Mouse (Mus musculus) bone marrow macrophage, adult 2 months (primary cell): ENCODE data around the gene Dusp2. TPM values are rescaled to one million over a fixed set of nuclear protein-coding genes. Genes with fewer than 3 reads are reported as not detected.

Experiments
- H3K27ac ChIP-seq: 2 replicates; pipeline ENCODE4 v1.5.1; 2012; ENCODE audit warnings: low read depth, low read length; ENCODE audit not compliant: insufficient read depth
- H3K4me1 ChIP-seq: 2 replicates; pipeline ENCODE4 v1.6.1; 2012; ENCODE audit warnings: low read length; ENCODE audit not compliant: control insufficient read depth, insufficient read depth
- H3K4me3 ChIP-seq: 2 replicates; pipeline ENCODE4 v1.5.1; 2012; ENCODE audit warnings: mild to moderate bottlenecking, low read length, moderate library complexity; ENCODE audit not compliant: insufficient read depth
- CTCF ChIP-seq: IDR thresholded peaks from 2 replicates; pipeline ENCODE4 v1.5.1; 2012; ENCODE audit warnings: low read depth, mild to moderate bottlenecking, low read length, moderate library complexity
- POLR2A ChIP-seq: IDR thresholded peaks from 2 replicates; pipeline ENCODE4 v1.6.1; 2012; ENCODE audit warnings: mild to moderate bottlenecking, low read depth, low read length, borderline replicate concordance
- polyA plus RNA-seq: library from polyadenylated mRNA; stranded (reverse); fragments of >200 nt; gene quantifications from 2 replicates; pipeline ENCODE4 v1.2.4, GENCODE M21; 2012; ENCODE audit not compliant: missing spikeins, insufficient read depth, insufficient read length

Gene Dusp2
- polyA plus RNA-seq, 1 experiment = 2.0 TPM

DNA sequence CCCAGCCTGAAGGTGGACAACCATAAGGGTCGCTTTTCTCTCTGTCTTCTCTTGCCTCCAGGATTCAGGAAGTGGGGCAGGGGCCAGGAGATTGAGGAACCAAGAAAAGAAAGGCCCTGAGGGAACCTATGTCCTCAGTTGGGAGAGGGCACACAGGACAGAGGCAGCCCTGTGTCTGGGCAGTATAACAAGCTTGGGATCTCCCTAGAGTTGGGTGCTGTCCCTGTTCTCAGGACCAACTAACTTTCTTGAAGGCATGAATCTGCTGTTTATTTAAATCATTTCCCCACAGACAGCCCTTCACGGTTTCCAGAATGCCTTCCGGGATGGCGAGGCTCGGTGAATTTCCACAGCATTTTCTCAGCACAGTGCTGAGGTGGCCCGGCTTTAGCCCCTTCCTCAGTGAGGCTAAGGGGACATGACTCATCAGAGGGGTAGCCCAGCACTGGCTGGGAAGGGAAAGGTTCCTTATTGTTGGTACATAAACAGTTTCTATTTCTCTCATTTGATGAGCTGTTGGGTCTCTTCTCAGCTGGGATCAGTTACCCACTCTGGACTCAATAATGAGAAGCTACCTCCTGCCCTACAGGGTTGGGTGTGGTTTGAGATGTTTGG is 13.2 kb upstream of the Dusp2 start:
- H3K4me1 ChIP-seq = peaks cover 23% of the 10 kb centered on the region
- TF ChIP-seq POLR2A = no peak
- no peak for TF ChIP-seq CTCF
- no peak overlapping the region for H3K27ac ChIP-seq
- no peak overlapping the region for H3K4me3 ChIP-seq

DNA sequence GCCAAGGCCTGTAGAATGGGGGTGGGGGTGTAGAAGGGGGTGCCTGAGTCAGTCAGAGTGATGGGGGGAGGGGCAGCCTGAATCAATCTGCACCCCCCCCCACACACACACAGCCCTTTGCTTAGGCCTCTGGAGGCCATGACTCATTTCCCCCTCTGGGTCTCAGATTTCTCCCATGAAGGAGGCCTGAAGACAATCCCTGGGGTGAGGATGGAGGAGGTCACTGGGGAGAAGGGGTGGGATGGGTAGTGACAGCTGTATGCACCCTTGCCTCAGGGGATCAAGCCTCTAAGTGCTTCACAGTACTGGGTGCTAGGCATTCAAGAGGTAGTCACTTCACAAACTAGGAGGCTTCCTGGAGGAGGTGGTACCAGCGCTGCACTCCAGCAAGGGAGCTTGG is 12.3 kb upstream of the Dusp2 start:
- Histone ChIP-seq H3K4me1 (peaks cover 24% of the 10 kb centered on the region), H3K4me3 (no peak overlapping the region), H3K27ac (no peak overlapping the region)
- no peak for TF ChIP-seq POLR2A
- no peak for TF ChIP-seq CTCF

DNA sequence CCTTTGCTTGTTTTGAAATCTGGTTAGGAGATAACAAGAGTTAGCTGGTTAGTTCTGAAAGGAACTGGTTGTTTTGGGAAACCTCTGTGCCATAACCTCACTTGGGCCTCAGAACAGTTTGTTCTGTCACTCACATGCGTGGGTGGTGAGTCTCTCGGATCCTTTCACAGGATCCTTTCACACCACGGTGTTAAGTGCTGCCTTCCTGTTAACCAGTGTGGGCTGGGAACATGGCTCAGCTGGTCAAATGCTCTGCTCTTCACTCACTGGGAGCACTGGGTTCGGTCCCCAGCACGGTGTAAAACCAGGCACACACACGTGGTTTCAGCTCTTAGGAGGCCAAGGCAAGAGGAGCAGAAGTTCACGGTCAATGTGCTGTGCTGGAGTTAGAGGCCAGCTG is 11.5 kb upstream of the Dusp2 start:
- TF ChIP-seq POLR2A (no peak), CTCF (no peak)
- no peak overlapping the region for H3K4me3 ChIP-seq
- no peak overlapping the region for H3K27ac ChIP-seq
- peaks cover 25% of the 10 kb centered on the region for H3K4me1 ChIP-seq

DNA sequence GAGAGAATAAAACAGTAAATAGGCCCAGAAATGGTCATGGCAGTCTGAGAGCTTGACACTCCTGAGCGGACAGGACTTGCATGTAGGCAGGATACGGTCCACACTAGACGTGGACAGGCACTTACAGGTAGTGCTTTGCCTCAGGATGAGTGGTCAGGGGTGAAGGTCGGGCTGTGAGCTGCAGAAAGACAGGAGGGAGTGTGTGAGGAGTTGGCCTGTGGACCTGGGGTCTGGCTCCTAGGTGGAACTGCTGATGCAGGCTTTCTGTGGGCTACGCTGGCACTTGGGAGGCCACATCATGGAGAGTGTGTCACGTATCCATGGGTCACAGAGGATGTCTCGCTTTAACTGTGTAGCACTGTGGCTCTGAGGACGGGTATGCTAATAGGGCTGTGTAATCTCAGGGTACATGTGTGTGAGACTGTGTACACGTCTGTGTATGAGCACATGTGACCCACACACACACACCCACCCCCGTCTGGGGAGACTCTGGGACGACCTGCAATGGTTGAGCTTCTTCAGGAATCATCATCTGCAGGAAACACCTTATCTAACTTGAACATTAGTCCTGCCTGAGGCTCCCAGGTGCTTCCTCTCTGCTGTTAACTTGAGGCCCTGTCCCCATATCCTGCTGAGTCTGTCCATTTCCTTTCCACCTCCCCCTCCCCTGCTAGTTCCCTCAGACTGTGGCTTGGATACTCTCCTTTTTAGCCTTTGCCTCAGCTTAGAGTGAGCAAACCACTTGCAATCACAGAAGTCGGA is 7.7 kb upstream of the Dusp2 start:
- no peak for TF ChIP-seq CTCF
- no peak for TF ChIP-seq POLR2A
- Histone ChIP-seq H3K4me1 (peaks cover 16% of the 10 kb centered on the region), H3K4me3 (no peak overlapping the region), H3K27ac (no peak overlapping the region)

DNA sequence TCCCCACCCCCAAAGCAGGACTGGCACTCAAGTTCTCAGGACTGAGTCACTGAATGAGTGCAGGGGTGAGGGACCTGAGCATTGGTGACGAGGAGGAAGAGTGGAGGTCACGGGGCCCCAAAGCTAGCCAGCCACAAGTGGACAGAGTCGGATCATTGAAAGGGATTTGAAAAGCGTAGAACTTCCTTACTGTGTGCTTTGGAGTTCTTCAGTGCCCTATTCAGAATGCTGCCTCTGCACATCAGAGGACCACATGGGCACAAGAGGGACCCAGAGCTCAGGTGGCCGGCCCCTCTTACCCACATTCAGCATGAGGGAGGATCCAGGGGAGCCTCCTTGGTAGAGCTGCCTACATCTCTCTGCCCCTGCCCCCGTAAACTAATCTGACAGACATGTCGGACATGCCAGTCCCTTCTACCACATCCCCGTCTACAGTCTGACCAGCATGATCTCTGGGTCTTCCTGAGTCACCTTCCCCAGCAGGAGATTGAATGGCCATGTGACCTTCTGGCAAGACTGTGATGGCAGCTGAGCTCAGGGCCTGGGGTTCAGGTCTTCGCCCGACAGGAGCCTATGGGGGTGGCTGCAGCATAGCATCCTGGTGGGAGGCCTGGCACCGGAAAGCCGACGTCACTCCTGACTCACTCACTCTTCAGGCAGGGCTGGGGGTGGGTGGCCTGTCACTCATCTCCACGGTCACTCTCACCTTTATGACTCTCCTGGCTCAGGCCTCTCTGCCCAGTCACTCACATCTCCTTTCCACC is 3.0 kb upstream of the Dusp2 start:
- peaks cover 24% of the 10 kb centered on the region for H3K4me1 ChIP-seq
- TF ChIP-seq CTCF (no peak), POLR2A (no peak)
- no peak overlapping the region for H3K27ac ChIP-seq
- H3K4me3 ChIP-seq = no peak overlapping the region

DNA sequence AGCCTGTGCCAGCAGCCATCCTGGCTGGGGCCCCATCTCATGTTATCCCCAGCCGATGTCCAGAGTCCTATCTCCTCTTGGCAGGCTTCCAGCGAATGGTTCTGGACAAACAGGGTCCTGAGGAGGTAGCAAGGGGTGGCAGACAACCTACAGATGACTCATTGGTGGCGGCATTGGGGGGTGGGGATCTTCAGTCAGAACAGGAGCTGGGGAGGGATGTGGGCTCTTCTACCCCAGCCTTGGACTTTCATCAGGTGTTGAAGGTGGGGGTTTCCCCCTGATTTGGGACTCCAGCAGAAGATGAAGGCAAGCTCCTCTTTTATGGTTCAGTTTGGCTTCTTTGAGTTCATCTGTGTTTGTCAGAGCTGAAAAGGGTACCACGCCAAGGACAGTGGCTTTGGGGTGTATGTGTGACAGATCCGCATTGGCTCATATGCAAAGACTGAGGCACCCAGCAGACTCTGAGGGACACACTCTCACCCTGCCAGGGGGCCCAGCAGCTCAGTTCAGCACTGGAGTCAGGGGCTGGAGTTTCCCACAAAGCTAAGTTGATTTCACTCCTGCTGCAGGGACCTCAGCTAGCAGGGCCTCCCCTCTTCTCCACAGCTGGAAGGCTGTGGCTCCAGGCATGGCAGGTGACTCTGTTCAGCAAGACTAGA is 1.9 kb upstream of the Dusp2 start:
- TF ChIP-seq CTCF = no peak
- Histone ChIP-seq H3K4me1 (peaks cover 26% of the 10 kb centered on the region), H3K27ac (no peak overlapping the region), H3K4me3 (no peak overlapping the region)

DNA sequence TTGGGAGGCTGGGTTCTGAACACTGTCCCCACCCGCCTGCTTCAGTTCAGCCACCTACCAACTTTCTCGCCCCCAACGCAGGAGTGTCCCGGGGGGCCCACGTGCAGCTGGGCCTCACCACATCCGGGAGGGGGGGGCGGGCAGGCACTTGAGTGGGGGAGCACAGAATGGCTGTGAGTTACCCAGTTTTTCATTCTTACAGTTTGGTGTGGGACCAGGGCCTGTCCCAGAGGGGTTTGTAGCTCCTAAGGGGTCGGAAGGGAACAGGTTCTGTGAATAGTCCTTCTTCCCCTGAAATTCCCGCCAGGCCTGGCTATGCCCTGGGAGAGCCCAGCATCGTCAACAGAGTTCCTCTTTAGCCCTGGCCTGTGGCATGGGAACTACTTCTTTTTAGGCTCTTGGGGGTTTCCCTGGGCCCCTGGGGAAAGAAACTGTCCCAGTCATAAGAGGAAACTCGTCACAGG is 849 bp upstream of the Dusp2 start:
- no peak for TF ChIP-seq POLR2A
- TF ChIP-seq CTCF = no peak
- Histone ChIP-seq H3K27ac (peak overlapping the region; percentile 24; the same call in 1 of the 2 replicates), H3K4me1 (peaks cover 26% of the 10 kb centered on the region), H3K4me3 (no peak overlapping the region)

DNA sequence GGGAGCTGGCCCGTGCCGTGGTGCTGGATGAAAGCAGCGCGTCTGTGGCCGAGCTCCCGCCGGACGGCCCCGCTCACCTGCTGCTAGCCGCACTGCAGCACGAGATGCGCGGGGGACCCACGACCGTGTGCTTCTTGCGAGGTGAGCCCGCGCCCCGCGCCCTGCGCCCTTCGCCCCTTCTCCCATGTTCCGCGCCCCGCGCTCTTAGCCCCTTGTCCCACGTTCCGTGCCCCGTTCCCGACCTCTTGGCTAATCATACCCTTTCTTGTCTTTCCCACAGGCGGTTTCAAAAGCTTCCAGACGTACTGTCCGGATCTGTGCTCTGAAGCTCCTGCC is 506 bp downstream of the Dusp2 start:
- Histone ChIP-seq H3K4me1 (peaks cover 26% of the 10 kb centered on the region), H3K27ac (peak overlapping the region; percentile 67), H3K4me3 (peak overlapping the region; percentile 92)
- TF ChIP-seq POLR2A = no peak
- TF ChIP-seq CTCF = no peak

DNA sequence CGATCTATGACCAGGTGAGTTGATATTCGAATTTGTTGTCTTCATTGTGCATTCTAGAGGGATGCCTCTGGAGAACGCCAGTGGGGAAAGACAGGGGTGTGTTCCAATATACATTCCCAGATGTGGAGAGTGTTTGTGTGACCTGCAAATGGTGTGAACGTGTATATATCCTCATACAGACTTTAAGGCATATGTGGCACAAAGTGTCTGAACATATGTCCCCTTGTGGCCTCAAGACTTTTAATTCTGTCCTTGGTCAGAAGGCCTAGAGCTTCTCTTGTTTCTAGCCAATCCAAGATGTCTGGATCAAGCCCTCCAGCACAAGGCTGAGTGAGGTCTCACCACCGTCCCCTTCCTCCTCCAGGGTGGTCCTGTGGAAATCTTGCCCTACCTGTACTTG is 926 bp downstream of the Dusp2 start:
- Histone ChIP-seq H3K27ac (no peak overlapping the region), H3K4me3 (peak overlapping the region; percentile 92), H3K4me1 (peaks cover 26% of the 10 kb centered on the region)
- TF ChIP-seq CTCF (no peak), POLR2A (no peak)
